Mouse (Mus musculus): Measurements from ENCODE around the gene AU018091.

- TF ChIP-seq POLR2A (IDR thresholded peaks at IDR 0.05; ENCODE audit: low read depth, low read length) = no peak
- no peak for TF ChIP-seq CTCF (conservative IDR thresholded peaks at IDR 0.05; ENCODE audit: insufficient read depth, insufficient read length, low read depth, low read length)
Observed at GRCm38 (mm10) chr7:3146072-3146471, 22.9 kb downstream of the AU018091 start.
